Mouse (Mus musculus) 416B (cell line): ENCODE results near the gene Phox2b.

Source experiments
- DNase-seq: peaks from one replicate; pipeline ENCODE4 v3.0.0; 2011; ENCODE audit warnings: low read depth

Phox2b gene

DNA sequence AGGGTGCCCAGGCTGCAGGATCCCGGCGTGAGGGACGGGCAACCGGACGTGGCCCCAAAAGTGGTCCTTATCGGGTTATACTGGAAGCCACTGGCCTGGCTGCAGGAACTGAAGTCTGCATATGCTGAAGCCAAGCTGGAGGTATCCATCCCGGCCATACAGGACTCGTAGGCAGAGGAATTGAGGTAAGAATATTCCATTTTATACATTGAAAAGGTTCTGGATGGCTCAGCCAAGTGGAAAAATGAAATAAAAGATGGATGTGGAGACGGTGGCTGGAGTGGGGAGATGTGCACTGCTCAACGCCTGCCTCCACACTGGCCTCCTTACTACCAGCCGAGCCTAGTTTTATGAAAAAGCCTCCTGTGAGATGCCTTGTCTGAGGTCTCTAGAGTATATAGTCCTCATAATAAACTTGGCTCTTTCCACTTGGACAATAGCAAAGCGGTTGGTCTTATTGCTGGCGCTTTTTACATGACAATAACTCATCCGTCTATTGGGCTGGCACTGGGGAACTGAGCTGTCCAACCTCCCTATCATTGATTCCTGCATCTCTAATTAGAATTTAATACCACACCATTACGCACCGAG lies at the start of gene Phox2b:
Gene Phox2b (minus strand): TSS at position 569 of the 591 bp plus-strand sequence.
- DNase-seq, result no peak

DNA sequence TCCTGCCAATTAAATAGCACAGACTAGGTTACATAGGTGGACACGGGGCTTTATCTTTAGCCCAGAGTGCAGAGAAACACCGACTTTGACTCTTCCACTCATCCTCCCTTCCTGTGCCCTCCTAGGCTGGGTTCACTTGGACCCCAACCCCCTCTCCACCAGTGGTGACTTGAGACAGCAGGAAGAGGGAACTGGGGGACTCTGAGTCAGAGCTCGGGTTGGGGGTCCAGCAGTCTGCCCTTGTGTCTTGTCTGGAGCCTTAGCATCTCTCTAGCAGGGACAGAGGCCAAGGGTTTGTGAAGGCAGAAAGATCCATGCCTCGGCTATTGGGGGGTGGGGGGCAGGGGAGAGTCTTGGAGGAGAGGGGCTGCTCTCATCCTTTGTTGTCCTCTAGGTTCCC lies 43.5 kb upstream of the Phox2b start:
- DNase-seq, result no peak

DNA sequence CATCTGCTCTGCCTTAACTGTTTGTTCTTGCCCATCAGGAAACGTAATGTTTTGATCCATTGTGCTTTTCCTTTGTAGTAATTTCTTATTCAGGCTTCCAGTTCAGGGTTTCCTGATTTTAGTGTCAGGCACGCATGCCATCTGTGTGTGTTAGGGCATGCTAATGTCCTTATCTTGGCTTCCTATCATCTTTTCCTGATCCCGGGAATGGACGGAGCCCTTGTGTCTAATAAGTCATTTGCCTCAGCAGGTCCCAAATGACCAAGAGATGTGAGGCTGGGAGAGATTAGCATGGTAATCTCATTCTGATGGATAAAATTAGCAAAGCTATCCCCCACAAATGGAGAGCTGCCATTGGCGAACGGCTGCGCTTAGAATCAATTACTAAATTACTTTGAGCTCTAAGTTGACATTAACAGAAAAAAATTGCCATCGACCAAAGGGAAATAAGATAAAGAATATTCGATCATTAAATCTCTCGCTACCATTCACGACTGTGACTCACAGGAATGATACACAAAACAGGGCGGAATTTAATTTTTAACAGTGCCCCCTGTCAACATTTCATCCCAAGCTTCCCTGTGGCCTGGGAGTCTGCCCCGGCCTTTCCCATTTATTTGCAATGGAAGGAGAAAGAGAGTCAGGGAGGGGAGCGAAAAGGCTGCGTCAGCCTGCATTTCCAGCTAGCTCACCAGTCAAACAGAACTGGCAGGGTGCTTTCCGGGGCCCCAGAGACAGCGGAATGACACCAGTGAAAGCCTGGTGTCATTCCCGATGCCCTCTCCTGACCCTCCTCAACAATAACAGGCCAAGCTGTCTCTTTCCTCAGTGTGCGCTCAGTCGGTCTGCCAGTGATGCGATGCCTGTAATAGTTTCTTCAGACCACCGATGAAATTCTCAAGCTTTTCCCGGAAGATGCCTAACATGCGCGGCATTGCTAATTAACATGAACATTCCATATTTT lies 40.2 kb upstream of the Phox2b start:
- DNase-seq, result no peak

DNA sequence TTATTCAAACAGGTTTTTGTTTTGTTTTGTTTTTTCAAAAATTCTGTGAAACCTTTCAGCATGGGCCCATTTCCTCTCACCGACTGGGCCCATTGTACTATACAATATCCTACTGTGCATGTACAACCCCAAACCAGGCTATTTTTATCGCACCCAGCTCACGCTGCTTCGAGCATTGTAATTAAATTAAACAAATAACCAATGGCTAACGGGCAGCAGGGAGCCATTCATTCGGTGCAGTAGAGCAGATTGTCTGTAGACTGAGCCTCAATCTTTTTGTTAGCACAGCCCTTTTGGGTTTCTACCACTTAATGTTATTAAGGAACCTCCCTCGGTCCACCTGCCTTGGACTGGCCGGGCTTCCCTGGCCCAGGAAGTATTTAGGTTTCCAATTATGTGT lies 39.5 kb upstream of the Phox2b start:
- DNase-seq, result no peak

DNA sequence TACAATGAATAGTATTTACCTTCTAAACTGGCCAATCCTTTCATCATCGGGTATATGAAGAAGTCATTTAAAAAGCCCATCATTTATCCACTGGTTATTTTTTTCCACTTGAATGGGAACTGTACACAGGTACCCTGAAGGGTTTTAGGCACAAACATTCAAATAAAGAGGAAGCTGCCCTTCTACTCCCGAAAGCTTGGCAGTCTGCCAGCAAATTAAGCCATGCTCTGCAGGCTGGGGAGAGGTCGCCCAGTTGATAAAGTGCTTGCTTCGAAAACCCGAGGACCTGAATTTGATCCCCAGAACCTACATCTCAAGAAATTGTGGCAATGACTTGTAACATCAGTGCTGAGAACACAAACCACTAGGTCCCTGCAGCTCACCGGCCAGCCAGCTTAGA lies 35.6 kb upstream of the Phox2b start:
- DNase-seq, result peak; percentile 30

DNA sequence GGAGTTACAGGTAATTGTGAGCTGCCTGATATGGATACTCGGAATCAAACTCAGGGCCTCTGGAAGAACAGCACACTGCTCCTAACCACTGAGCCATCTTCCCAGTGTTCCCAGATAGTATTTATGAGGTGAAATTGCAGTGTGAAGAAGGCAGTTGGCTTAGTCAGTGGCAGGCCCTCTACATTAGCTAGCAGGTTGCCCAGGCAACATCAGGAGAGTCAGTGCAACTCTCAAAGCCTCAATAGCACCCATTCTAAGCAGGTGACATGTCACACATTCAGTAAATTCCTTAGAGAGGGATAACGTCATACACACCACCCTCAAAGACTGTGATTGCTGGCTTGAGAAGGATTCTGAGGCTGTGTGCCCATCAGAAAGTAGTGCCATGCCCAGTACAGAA lies 32.6 kb upstream of the Phox2b start:
- no peak for DNase-seq

DNA sequence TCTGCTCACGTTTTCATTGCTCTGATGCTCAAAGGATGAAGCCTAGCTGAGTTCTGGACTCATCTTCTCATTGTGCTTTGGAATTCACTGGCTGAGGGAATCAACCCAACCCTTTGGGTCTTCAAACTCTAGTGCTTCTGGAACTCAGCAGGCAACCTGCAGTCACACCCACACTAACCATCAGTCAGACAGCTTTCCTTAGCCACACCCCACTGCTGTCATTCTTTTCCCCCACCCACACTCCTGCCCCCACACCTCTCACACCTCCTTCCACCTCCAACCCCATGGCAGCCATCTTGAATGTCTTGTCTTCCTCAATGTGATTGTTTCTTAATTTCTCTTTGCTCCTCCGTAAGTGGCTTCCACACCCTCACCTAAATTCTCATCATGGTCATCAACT lies 7.2 kb upstream of the Phox2b start:
- DNase-seq, result no peak

DNA sequence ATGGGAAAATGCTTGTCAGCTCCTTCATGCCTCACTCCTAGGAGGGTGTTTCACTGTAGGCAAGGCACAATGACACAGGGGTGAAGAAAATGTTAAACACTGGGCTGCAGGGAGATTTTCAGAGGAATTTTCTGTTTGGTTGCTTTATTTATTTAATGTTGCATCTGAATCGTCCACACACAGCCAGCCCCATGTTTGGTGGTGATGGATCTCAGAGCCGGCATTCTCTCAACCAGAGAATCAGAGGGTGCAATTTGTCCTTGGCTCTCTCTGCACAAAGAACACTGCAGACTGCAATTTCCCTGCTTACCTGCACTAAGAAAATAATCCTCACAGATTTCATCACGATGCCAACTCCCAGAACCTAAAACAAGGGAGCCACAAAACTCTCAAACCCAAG lies 3.9 kb upstream of the Phox2b start:
- no peak for DNase-seq

DNA sequence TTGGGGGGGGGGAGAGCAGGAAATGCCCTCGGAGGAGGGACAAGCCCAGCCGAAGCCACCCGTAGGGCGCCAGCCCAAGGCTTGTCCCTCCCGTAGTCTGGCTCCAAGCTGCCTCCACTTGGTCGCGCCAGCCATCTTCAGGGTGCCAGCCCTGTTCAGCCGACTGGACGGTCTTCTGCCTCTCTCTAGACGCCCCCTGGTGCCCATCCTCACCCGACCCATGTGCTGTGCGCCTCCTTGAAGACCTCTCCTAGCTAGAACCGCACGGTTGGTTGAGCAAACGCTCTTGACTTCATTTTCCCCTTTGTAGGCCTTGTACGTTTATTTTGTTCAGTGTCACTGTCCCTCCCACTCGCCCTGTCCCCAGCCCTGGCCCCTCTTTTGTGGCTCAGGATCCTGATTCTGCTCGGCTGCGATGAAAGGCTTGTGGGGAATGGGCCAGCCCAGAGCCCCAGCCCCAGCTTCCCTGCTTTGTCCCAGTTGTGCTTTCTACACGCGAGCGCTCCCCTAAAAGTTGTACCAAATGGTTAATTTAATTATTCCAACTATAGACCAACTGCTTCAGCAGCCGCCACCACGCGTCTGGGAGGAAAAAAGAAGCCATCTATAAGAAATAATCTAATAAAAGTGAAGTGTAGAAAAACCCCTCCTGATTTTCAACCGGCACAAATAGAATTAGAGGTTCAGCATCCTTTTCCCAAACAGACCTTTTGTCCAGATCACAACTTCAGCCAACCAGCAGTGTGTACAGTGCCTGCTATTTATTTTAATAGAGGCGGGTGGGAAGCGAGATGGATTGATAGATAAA lies 2.9 kb upstream of the Phox2b start:
- no peak for DNase-seq

DNA sequence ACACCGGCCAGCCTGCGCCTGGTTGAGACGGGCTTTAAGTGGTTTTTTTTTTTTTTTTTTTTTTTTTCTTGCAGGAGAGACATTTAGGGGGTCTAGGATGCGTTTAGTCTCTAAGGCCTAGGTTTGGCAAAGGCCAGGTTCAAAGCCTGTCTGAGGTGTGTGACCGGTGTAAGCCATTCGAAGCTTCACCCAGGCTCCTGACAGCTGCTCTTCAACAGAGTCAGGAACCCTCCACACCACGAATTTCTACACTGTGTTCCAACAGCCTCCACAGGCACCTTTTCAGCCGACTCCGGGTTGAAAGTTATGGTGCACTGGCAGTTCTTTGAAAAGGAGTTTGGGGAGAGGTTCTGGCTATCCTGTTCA lies 2.3 kb upstream of the Phox2b start:
- no peak for DNase-seq

DNA sequence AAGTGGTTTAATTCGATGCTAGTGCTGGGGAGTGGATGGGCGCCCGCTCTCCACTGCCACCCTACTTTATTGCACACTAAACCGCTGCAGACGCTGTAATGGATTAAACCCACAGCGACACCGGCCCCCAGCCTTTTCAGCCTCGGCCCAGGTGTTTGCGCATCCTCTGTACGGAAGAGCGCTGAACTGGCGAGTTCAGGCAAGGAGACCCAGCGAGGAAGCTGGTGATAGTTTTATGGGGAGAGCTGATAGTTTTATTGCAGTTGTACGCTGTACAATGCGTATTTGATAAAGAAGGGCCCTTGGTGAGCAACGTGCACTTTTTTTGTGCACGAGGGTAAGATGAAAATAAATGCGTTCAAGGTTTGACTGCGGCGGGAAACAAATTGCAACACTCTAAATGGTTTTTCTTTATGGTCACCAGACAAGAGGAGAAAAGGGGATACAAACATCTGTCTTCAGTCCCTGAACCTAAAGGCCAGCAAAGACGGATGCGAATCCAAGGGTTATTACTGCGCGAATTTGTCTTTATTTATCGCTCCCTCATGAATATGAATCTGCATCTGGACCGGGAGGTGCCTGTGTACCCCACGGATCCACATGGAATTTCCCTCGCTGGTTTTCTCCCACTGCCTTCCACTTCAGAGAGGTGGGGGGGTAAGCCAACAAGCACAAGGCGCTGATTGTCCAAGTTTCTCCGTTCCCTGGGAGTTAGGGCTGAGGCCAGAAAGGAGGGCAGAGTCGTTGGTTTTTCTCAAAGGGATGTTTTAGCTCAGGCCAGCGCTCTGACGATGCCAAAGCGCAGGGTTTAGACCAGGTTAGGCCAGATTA lies 1.7 kb upstream of the Phox2b start:
- DNase-seq, result no peak

DNA sequence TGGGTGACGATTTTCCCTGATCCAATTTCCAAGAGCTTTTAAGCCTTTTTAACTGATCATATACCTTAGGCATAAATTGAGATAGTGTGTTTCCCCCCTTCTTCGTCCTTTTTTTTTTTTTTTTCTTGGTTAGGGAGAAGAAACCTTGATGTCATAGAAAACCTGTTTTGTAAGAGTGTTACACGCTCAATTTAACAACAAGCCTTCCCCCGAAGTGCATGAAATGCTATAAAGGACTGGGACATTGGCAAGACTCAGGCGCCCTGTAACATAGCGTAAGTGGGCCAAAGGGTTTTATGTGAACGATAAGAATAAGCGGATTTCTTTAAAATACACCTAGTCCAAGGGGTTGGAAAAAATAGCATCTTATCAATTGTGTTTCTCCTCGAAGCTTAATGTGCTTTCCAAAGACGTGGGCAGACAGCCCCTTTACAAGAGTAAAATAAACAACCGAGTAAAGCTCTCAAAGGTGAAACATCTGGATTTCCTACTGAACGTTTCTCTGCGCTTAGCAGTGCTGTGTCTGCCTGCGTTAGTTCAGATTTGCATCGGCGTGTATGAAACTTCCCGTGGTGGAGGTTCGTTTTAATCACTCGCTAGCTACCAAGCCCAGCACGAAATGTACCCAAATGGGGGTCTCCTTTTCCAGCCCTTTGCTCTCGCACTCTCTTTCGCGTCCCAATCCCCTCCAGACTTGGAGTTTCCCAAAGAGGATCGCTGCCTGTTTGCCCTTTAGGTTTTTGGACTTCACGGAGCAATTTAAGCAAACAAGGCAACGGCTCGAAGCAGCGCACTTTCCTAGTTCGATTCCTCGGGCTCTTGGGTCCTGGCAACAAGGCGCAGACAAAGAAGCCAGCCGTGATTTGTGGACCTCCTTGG lies 531 bp upstream of the Phox2b start:
- no peak for DNase-seq

DNA sequence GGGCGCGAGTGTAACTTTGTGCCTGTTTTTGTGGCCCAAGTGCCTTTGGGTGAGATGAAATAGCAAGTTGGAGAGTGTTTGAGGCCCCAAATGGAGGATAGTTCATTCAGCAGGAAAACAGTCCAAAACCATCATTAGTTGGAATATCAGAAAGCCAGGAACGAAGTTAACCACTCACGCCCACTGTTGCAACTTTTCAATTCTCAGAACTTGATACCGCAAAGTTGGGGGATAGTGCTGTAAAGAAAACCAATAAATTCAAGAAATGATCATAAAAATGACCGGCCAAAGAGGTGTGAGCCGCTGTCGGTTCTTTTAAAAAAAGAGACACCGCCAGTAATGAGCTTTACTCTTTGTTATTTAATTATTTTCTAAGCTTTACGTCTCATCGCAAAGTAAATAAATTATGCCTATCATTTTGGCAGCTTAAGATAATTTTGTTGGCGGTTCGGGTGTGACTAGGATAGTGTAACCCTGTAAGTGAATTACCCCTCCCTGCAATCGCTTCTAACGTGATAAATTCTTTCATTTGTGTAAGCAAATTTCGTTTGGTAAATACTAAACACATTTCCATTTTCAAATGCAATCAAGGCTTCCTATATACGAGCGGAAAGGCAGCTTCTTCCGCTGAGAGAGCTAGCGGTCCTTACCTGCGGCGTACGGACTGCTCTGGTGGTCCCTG lies 909 bp downstream of the Phox2b start:
- DNase-seq, result no peak

DNA sequence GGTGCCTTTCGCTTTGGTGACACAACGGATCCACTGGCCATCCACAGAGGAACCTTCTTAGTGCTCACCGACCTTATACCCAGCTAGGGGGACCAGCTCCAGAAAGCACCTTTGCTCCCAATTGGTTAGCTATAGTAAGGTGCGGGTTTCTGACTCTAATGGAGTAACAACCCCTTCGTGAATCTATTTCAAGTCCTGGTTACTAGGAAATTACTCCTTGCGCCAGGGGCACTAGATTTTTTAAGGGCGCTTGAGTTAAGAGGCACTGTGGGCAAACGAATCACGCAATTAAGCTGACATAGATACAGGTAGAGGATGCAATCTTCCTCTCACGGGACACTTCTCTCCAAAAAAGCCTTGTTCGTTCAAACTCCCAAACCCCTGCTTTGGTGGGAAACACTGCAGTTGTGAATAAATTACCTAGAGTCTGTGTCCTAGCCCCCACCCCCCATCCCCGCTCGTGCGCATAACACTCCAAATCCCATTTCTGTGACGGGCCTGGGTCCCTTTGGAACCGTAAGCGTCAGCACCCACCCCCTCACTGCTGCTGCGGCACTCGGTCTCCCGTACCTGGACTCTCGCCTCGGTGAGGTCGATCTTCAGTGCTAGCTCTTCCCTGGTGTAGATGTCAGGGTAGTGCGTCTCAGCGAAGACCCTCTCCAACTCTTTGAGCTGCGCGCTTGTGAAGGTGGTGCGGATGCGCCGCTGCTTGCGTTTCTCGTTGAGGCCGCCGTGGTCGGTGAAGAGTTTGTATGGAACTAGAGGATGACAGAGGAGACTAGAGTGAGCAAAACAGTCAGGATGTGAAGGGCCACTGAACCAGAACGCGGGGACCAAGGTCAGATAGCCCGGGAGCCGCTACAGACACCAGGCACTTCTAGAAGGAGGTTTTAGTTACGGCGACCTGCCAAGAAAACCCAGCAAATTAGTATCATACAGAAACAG lies 1.7 kb downstream of the Phox2b start:
- DNase-seq, result no peak

DNA sequence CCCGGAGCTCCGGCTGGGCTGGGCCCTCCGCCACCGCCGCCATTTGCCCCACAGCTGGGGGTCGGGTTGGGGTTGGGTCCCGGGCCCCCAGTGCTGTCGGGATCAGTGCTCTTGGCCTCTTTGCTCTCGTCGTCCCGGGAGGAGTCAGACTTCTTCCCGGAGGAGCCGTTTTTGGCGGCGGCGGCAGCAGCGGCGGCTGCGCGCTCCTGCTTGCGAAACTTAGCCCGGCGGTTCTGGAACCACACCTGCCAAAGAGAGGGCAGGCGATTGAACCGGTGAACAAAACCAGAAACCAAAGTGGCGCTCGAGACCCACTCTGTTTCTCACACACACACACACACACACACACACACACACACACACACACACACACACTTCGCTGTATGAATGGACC lies 2.7 kb downstream of the Phox2b start:
- no peak for DNase-seq

DNA sequence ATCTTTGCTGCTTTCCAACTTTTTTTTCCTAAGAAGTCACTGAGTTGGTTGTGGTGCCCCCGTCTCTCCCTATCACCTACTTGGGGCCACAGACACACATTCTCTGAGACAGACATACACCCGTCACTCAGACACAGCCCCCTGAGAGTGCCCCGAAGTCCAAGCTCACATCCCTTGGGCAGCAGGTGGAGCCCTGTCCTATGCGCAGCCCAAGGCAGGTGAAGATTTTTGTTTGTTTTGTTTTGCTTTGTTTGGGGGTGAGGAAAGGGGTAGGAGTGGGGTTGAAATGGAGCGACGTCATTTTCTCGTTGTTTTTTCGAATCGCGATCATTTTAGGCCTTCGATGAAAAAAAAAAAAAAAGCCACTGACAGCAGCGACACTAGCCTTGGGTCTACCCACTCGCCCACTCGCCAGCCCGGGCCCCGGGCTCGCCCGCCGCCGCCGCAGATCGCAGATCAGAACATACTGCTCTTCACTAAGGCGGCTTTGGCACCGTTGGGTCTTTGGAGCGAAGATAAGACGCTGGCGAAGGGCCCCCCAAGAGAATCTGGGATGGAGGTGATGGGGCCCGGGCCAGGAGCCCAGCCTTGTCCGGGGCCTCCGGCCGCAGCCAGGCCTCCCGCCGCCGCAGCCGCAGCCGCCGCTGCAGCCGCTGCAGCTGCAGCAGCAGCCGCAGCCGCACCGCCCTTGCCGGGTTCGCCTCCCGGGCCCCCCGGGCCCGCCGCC lies 3.3 kb downstream of the Phox2b start:
- DNase-seq, result no peak

DNA sequence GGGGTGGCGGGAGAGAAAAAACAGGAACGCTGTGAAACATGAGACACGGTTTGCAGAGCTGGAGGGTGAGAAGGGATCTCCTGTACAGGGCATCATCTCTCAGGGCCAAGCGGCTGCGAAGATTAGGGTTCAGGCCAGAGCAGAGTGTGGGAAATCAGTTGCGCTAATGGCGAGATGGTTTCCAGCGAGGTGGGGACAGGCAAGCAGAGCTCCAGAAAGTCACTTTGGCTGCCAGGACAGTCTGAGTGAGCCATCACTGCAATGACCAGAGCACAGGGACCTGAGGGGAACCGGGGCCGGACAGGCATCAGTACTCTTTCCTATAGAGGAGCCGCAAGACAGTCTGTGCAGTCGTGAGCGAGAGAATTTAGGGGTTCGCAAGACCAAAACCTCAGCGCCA lies 3.9 kb downstream of the Phox2b start:
- DNase-seq, result no peak

DNA sequence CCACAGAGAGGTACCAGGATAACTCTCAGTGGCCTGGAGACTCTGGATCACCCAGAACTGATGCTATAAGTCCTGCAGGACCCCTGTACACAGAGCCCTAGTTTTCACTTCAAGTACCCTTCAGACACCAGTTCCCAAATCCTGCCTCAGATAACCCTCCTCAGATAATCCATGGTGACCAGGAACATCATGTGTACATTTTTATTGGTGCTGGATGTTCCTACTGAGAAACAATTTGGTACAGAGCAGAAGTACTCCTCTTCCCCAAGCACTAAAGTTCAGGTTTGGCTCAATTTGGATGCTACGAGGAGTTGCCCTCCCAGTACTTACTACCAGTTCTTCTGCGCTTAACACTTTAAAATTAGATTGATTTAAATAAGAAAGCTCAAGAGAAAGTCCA lies 5.1 kb downstream of the Phox2b start:
- DNase-seq, result no peak

DNA sequence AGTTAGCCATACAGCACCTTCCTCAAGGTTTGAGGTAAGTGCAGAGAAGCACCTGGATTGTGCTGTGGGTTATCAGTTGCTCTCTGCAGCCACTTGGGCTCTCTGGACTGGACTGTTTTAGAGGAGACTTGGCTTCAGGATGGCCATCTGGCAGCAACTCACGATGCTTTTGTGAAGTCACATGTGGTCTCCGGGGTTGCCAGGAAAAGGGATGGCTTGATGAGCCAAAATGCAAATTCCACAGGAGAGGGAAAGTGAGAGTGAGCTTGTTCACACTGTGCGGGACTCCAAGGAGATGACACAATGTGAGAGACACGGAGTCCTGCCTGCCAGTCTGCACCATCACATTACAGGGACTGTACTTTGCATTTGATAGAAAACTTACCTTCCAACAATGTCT lies 7.3 kb downstream of the Phox2b start:
- DNase-seq, result no peak
